Mouse (Mus musculus) neural tube, embryonic 11.5 days (tissue): ENCODE results near the gene Hao1. TPM values are rescaled to one million over a fixed set of nuclear protein-coding genes. Genes with fewer than 3 reads are reported as not detected.

Source experiments
- ATAC-seq: fragments of 200-750 bp; cut with Nextera tagmentation; 2 replicates; pipeline ENCODE4 v1.8.0; 2017; ENCODE audit warnings: moderate number of reproducible peaks, mild to moderate bottlenecking, moderate TSS enrichment, moderate library complexity; ENCODE audit not compliant: insufficient read depth, low FRiP score, low TSS enrichment
- DNase-seq: peaks from one replicate; pipeline ENCODE4 v3.0.0-alpha.2; 2015; ENCODE audit warnings: low spot score
- H3K27ac ChIP-seq: fragments of 300-500 bp; sonication (generic); 2 replicates; pipeline ENCODE4 v1.5.1; 2014; ENCODE audit warnings: low read depth, mild to moderate bottlenecking, low read length
- H3K27me3 ChIP-seq: fragments of 300-500 bp; sonication (generic); 2 replicates; pipeline ENCODE4 v1.6.1; 2014; ENCODE audit warnings: mild to moderate bottlenecking, low read length, mixed read lengths; ENCODE audit not compliant: control insufficient read depth, insufficient read depth
- H3K36me3 ChIP-seq: fragments of 300-500 bp; sonication (generic); 2 replicates; pipeline ENCODE4 v1.6.1; 2014; ENCODE audit warnings: mild to moderate bottlenecking, low read length, moderate library complexity, mixed read lengths; ENCODE audit not compliant: control insufficient read depth, insufficient read depth
- H3K4me1 ChIP-seq: fragments of 300-500 bp; sonication (generic); 2 replicates; pipeline ENCODE4 v1.6.1; 2014; ENCODE audit warnings: low read length, mixed read lengths; ENCODE audit not compliant: control insufficient read depth, insufficient read depth
- H3K4me2 ChIP-seq: fragments of 300-500 bp; sonication (generic); 2 replicates; pipeline ENCODE4 v1.6.1; 2014; ENCODE audit warnings: low read depth, mild to moderate bottlenecking, moderate library complexity
- H3K4me3 ChIP-seq: fragments of 300-500 bp; sonication (generic); 2 replicates; pipeline ENCODE4 v1.5.1; 2014; ENCODE audit warnings: low read depth, low read length
- H3K9ac ChIP-seq: fragments of 300-500 bp; sonication (generic); 2 replicates; pipeline ENCODE4 v1.6.1; 2014; ENCODE audit warnings: mild to moderate bottlenecking, low read length
- H3K9me3 ChIP-seq: fragments of 300-500 bp; sonication (generic); 2 replicates; pipeline ENCODE4 v1.6.1; 2016; ENCODE audit warnings: low read length; ENCODE audit not compliant: control insufficient read depth
- WGBS: fragments of 180-500 bp; shearing (Covaris S2); extraction: QIAGEN DNeasy Blood & Tissue Kit; methylation state at CpG from one replicate; pipeline ENCODE4 v1.1.7; 2014; 5-methylcytosine and 5-hydroxymethylcytosine counted together
- polyA plus RNA-seq: library from polyadenylated mRNA; unstranded; fragments of >200 nt; fragmentation: Nextera tagmentation; extraction: Ambion mirVana; gene quantifications from 2 replicates; pipeline ENCODE4 v1.2.1, GENCODE M21; 2014

Gene Hao1
- polyA plus RNA-seq, 1 experiment from 2014 or later = not detected

DNA sequence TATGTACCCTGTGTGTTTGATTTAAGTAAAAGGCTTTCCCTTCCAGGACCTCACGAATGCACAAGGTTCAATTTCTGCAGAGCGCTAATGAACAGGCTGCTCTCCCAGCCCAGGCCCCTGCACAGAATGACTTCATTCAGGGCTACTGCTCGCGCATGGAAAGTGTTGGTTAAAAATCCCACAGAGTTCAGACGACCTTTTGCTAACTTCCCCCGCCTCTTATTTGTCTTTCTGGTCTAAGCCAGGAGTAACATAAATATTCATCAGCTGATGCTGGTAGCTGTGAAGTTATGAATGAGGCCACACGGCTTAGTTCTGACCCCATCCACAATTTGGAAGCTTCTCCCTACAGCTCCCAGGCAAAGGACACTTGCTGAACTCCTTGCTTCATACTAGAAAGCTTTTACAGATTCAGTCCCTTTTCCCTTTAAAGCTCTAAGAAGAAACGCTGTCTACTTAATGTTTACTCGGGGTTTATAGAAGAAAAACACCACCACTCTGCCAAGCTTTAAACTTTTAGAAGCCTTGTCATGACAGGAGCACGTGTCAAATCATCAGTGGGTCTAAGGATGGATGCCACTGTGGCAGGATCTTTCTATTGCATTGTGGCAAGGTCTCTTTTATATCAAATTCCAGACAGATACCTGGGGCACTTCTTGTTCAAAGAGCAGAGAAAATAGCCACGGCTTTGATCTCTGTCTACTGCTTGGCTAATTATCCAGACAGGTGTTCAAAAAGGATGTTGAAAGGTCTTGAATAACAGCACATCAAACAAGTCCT is 67.9 kb downstream of the Hao1 start:
- Histone ChIP-seq H3K36me3 (no peaks in the 10 kb centered on the region), H3K27me3 (no peaks in the 10 kb centered on the region), H3K4me3 (no peak overlapping the region), H3K9me3 (no peaks in the 10 kb centered on the region), H3K27ac (no peak overlapping the region), H3K4me1 (no peaks in the 10 kb centered on the region), H3K4me2 (no peak overlapping the region), H3K9ac (no peak overlapping the region)
- 48% methylated on average over 11 of the region's 11 CpGs for WGBS
- DNase-seq = peak; percentile 24
- peak; percentile 48; the same call in 1 of the 2 replicates for ATAC-seq

DNA sequence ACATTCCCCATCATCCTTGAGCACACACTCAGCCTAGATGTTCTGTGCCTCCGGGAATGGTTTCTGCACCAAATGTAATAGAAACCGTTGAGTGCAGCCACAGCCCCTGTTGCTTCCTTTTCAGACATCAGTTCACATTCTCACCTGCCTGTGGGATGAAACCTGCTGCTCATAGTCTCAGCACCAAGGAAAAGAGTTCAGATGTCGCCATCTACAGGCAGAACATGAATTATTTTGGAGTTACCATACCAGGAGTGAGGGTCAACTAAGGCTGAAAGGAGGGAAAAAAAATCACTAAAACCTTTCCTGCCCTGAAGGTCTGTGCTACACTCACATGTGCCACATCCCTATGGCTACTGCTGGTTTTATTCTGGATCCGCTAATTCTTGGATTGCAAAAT is 71.5 kb downstream of the Hao1 start:
- 39% methylated on average over 4 of the region's 4 CpGs for WGBS
- Histone ChIP-seq H3K4me3 (no peak overlapping the region), H3K9me3 (no peaks in the 10 kb centered on the region), H3K36me3 (no peaks in the 10 kb centered on the region), H3K9ac (no peak overlapping the region), H3K4me1 (no peaks in the 10 kb centered on the region), H3K27me3 (no peaks in the 10 kb centered on the region), H3K4me2 (no peak overlapping the region), H3K27ac (no peak overlapping the region)
- no peak for DNase-seq
- ATAC-seq = peak; percentile 41; the same call in 1 of the 2 replicates

DNA sequence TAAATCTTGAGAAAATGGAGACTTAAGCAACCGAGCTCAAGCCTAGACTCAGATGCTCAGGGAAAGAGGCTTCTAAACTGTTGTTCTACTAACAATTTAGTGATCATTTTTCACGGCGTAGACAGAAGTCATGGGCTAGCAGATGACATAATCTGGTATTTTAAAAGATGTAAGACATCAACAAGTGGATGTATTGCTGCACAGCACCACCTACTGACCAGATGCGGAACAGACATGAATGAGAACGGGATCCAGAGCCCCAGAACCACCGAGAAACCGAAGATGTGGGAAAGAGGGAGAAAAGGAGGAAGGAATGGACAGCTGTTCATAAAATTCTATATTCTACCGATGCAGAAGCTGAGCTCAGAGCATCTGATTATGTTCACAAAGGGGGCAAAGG is 72.4 kb downstream of the Hao1 start:
- H3K27ac ChIP-seq = no peak overlapping the region
- H3K9me3 ChIP-seq = no peaks in the 10 kb centered on the region
- no peak overlapping the region for H3K4me2 ChIP-seq
- DNase-seq = peak; percentile 72
- H3K4me3 ChIP-seq = no peak overlapping the region
- no peaks in the 10 kb centered on the region for H3K36me3 ChIP-seq
- no peak overlapping the region for H3K9ac ChIP-seq
- ATAC-seq = no peak
- no peaks in the 10 kb centered on the region for H3K27me3 ChIP-seq
- H3K4me1 ChIP-seq = no peaks in the 10 kb centered on the region
- WGBS = 25% methylated on average over 8 of the region's 8 CpGs

DNA sequence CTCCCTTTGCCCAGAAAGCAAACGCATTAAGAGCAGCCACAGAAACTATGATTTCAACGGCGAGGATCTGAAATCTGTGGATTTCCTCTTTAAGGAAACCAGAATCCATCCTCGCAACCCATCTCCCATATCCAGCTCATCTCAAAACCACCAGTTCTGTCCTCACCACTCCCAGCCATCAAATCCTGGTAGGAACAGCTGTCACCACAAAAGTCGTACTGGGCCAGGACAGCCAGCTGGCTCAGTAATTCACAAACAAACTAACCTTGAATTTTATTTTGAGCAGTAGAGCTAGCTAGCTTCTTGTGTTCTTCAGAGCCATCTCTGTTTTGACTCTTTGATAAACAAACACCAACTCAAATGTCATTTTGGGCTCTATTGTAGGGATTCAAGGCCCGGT is 73.0 kb downstream of the Hao1 start:
- no peaks in the 10 kb centered on the region for H3K36me3 ChIP-seq
- H3K4me1 ChIP-seq = no peaks in the 10 kb centered on the region
- H3K27ac ChIP-seq = no peak overlapping the region
- H3K4me3 ChIP-seq = no peak overlapping the region
- H3K4me2 ChIP-seq = no peak overlapping the region
- 96% methylated on average over 6 of the region's 6 CpGs for WGBS
- H3K9ac ChIP-seq = no peak overlapping the region
- no peaks in the 10 kb centered on the region for H3K27me3 ChIP-seq
- H3K9me3 ChIP-seq = no peaks in the 10 kb centered on the region
- ATAC-seq = no peak
- no peak for DNase-seq

GRCm38 (mm10) chr2:134465132-134465531 is 89.0 kb downstream of the Hao1 start:
- DNase-seq (no peak), ATAC-seq (no peak)
- H3K27ac ChIP-seq = no peak overlapping the region
- no peaks in the 10 kb centered on the region for H3K4me1 ChIP-seq
- H3K27me3 ChIP-seq = no peaks in the 10 kb centered on the region
- H3K9ac ChIP-seq = no peak overlapping the region
- H3K4me2 ChIP-seq = no peak overlapping the region
- H3K36me3 ChIP-seq = no peaks in the 10 kb centered on the region
- no peaks in the 10 kb centered on the region for H3K9me3 ChIP-seq
- 87% methylated on average over 2 of the region's 2 CpGs for WGBS
- no peak overlapping the region for H3K4me3 ChIP-seq

GRCm38 (mm10) chr2:134462321-134462720 is 91.8 kb downstream of the Hao1 start:
- no peaks in the 10 kb centered on the region for H3K4me1 ChIP-seq
- 87% methylated on average over 6 of the region's 6 CpGs for WGBS
- DNase-seq = no peak
- no peaks in the 10 kb centered on the region for H3K27me3 ChIP-seq
- no peak overlapping the region for H3K4me3 ChIP-seq
- ATAC-seq = no peak
- H3K27ac ChIP-seq = no peak overlapping the region
- H3K36me3 ChIP-seq = no peaks in the 10 kb centered on the region
- H3K9ac ChIP-seq = no peak overlapping the region
- no peaks in the 10 kb centered on the region for H3K9me3 ChIP-seq
- no peak overlapping the region for H3K4me2 ChIP-seq

DNA sequence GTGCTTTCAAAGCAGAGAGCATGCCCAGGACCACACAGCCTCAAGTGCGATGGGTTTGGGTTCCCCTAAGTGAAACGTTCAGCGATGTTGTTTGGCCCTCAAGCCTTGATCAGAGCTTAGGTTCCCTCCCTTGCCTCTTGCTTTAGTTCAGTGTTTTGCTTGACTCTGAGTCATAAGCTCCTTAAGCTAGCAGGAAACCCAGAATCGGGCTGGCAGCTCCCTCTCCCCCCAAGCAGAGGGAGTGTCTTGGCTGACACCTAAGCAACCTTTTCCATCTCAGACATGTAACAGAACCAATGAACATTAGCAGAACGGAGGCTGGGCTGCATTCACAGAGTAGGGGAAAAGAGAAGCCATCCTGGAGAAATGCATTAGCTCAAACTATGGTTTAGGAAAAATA is 93.3 kb downstream of the Hao1 start:
- no peak for ATAC-seq
- no peaks in the 10 kb centered on the region for H3K9me3 ChIP-seq
- 84% methylated on average over 5 of the region's 5 CpGs for WGBS

GRCm38 (mm10) chr2:134456065-134456505 is 98.1 kb downstream of the Hao1 start:
- no peaks in the 10 kb centered on the region for H3K4me1 ChIP-seq
- peak; percentile 24; the same call in 1 of the 2 replicates for ATAC-seq
- no peak overlapping the region for H3K4me2 ChIP-seq
- no peak overlapping the region for H3K4me3 ChIP-seq
- 14% methylated on average over 7 of the region's 7 CpGs for WGBS
- no peak overlapping the region for H3K9ac ChIP-seq
- no peaks in the 10 kb centered on the region for H3K9me3 ChIP-seq
- H3K27me3 ChIP-seq = no peaks in the 10 kb centered on the region
- H3K27ac ChIP-seq = no peak overlapping the region
- no peaks in the 10 kb centered on the region for H3K36me3 ChIP-seq
- peak; percentile 10 for DNase-seq

More for the DNA sequence above, 93.3 kb downstream of the Hao1 start:
- no peak for DNase-seq
- no peak overlapping the region for H3K4me3 ChIP-seq
- H3K36me3 ChIP-seq = no peaks in the 10 kb centered on the region
- no peaks in the 10 kb centered on the region for H3K27me3 ChIP-seq
- H3K4me2 ChIP-seq = no peak overlapping the region
- H3K27ac ChIP-seq = no peak overlapping the region
- H3K9ac ChIP-seq = no peak overlapping the region
- H3K4me1 ChIP-seq = no peaks in the 10 kb centered on the region

DNA sequence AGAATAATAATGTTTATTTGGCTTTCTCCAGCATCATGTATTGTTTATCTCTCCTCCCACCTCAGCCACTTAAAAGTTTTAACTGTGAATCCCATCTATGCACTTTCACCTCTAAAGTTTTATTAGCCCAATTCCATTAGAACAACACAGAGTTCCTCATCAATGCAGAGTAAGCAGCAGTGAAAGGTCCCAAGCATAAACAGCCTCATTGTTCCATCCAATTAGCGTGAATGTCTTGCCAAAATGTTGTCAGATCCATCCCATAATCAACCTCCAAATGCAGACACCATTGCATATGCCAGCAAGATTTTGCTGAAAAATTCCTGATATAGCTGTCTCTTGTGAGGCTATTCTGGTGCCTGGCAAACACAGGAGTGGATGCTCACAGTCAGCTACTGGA is 101.4 kb downstream of the Hao1 start:
- no peak overlapping the region for H3K4me3 ChIP-seq
- no peak for DNase-seq
- H3K4me1 ChIP-seq = no peaks in the 10 kb centered on the region
- no peaks in the 10 kb centered on the region for H3K36me3 ChIP-seq
- H3K27ac ChIP-seq = no peak overlapping the region
- no peak overlapping the region for H3K9ac ChIP-seq
- H3K9me3 ChIP-seq = no peaks in the 10 kb centered on the region
- no peak overlapping the region for H3K4me2 ChIP-seq
- ATAC-seq = no peak
- no peaks in the 10 kb centered on the region for H3K27me3 ChIP-seq
- WGBS = 87% methylated on average over 1 of the region's 1 CpGs
